Mouse (Mus musculus) midbrain, embryonic 14.5 days (tissue): ENCODE results near the gene Arid3a. TPM values are rescaled to one million over a fixed set of nuclear protein-coding genes. Genes with fewer than 3 reads are reported as not detected.
A peak's percentile ranks its signal among the peaks of the same experiment; 100 is the strongest.

ENCODE experiments used
- ATAC-seq: fragments of 200-750 bp; cut with Nextera tagmentation; 2 replicates; pipeline ENCODE4 v1.8.0; 2017; ENCODE audit warnings: moderate number of reproducible peaks, moderate library complexity; ENCODE audit not compliant: low FRiP score, low TSS enrichment
- DNase-seq: peaks from one replicate; pipeline ENCODE4 v3.0.0-alpha.2; 2015
- H3K27ac ChIP-seq: fragments of 300-500 bp; sonication (generic); replicated peaks from 2 replicates; pipeline ENCODE4 v1.5.1; 2014; ENCODE audit warnings: mild to moderate bottlenecking, low read depth, low read length, moderate library complexity
- H3K27me3 ChIP-seq: fragments of 300-500 bp; sonication (generic); 2 replicates; pipeline ENCODE4 v1.6.1; 2014; ENCODE audit warnings: low read length, control low read depth, mixed read lengths; ENCODE audit not compliant: control insufficient read depth, insufficient read depth
- H3K36me3 ChIP-seq: fragments of 300-500 bp; sonication (generic); 2 replicates; pipeline ENCODE4 v1.6.1; 2014; ENCODE audit warnings: low read length, control low read depth; ENCODE audit not compliant: control insufficient read depth, insufficient read depth
- H3K4me1 ChIP-seq: fragments of 300-500 bp; sonication (generic); 2 replicates; pipeline ENCODE4 v1.6.1; 2014; ENCODE audit warnings: mild to moderate bottlenecking, antibody characterized with exemption, low read length, control low read depth; ENCODE audit not compliant: control insufficient read depth, insufficient read depth
- H3K4me2 ChIP-seq: fragments of 300-500 bp; sonication (generic); 2 replicates; pipeline ENCODE4 v1.6.1; 2014; ENCODE audit warnings: mild to moderate bottlenecking, low read length, moderate library complexity
- H3K4me3 ChIP-seq: fragments of 300-500 bp; sonication (generic); replicated peaks from 2 replicates; pipeline ENCODE4 v1.5.1; 2014; ENCODE audit warnings: low read depth, low read length
- H3K9ac ChIP-seq: fragments of 300-500 bp; sonication (generic); replicated peaks from 2 replicates; pipeline ENCODE4 v1.6.1; 2014; ENCODE audit warnings: mild to moderate bottlenecking, low read length, moderate library complexity
- H3K9me3 ChIP-seq: fragments of 300-500 bp; sonication (generic); 2 replicates; pipeline ENCODE4 v1.6.1; 2016; ENCODE audit warnings: low read length, control low read depth, mixed read lengths; ENCODE audit not compliant: control insufficient read depth
- WGBS: fragments of 180-500 bp; shearing (Covaris S2); extraction: QIAGEN DNeasy Blood & Tissue Kit; methylation state at CpG from one replicate; pipeline ENCODE4 v1.1.7; 2014; 5-methylcytosine and 5-hydroxymethylcytosine counted together
- polyA plus RNA-seq: library from polyadenylated mRNA; unstranded; fragments of >200 nt; fragmentation: Nextera tagmentation; extraction: Ambion mirVana; gene quantifications from 2 replicates; pipeline ENCODE4 v1.2.1, GENCODE M21; 2014

Arid3a gene
- polyA plus RNA-seq, 1 experiment from 2014 or later = 2.4 TPM

DNA sequence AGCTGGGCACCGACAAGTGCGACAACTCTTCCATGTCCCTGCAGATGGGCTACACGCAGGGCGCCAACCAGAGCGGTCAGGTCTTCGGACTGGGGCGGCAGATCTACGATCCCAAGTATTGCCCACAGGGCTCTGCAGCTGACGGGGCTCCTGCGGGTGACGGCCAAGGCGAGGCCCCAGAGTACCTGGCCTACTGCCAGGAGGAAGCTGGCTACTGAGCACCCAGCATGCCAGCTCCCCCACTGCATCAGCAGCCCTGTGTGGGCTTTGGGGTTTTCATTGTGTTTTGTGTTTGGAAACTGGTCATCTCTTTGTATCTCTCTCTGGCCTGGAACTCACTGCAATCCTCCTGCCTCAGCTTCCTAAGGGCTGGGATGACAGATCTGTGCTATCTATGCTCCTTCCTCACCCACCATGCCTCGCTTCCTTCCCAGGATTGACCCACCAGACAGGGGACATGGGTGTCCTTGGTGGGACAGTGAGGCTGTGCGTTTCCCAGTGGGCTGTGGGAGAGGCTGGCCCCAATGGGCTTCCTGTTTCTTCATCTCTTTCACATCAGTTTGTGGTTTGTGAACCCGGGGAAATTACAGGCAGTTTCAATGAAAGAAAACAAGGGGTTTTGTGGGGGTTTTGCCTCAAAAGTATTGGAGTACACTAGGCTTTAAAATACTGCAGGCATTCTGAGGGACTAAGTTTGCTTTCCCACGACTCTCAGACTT is 67.7 kb downstream of the Arid3a start:
- Histone ChIP-seq H3K4me3 (no peak overlapping the region), H3K9ac (no peak overlapping the region), H3K9me3 (peaks cover 3% of the 10 kb centered on the region; the same call in 1 of the 2 replicates), H3K27ac (no peak overlapping the region), H3K27me3 (peaks cover 20% of the 10 kb centered on the region), H3K4me2 (no peak overlapping the region), H3K4me1 (peaks cover 12% of the 10 kb centered on the region), H3K36me3 (no peaks in the 10 kb centered on the region)
- 86% methylated on average over 16 of the region's 16 CpGs for WGBS
- DNase-seq = no peak
- ATAC-seq = no peak

DNA sequence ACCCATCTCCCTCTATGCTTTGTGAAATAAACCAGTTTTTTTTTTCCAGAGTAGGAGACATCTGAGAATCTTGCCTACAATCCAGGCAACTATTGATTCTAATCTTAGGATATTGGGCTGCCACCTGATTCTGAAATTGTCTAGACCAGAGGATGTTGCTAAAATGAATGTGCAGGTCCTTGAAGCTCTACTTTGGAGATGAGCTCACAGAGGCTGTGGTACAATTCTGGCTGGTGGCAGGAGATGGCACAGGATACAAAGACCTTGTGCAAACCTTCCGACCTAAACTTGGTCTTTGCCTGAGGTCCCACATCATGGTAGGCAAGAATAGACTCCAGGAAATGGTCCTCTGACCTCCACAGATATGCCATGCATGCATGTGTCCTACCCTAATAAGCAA is 68.8 kb downstream of the Arid3a start:
- DNase-seq = no peak
- Histone ChIP-seq H3K27me3 (peaks cover 17% of the 10 kb centered on the region), H3K9ac (no peak overlapping the region), H3K4me3 (no peak overlapping the region), H3K27ac (peak overlapping the region; percentile 8; the same call in 1 of the 2 replicates), H3K9me3 (peaks cover 3% of the 10 kb centered on the region; the same call in 1 of the 2 replicates), H3K4me2 (peak overlapping the region; percentile 16; the same call in 1 of the 2 replicates), H3K36me3 (no peaks in the 10 kb centered on the region), H3K4me1 (peaks cover 12% of the 10 kb centered on the region)
- WGBS = 83% methylated on average over 1 of the region's 1 CpGs
- ATAC-seq = no peak

DNA sequence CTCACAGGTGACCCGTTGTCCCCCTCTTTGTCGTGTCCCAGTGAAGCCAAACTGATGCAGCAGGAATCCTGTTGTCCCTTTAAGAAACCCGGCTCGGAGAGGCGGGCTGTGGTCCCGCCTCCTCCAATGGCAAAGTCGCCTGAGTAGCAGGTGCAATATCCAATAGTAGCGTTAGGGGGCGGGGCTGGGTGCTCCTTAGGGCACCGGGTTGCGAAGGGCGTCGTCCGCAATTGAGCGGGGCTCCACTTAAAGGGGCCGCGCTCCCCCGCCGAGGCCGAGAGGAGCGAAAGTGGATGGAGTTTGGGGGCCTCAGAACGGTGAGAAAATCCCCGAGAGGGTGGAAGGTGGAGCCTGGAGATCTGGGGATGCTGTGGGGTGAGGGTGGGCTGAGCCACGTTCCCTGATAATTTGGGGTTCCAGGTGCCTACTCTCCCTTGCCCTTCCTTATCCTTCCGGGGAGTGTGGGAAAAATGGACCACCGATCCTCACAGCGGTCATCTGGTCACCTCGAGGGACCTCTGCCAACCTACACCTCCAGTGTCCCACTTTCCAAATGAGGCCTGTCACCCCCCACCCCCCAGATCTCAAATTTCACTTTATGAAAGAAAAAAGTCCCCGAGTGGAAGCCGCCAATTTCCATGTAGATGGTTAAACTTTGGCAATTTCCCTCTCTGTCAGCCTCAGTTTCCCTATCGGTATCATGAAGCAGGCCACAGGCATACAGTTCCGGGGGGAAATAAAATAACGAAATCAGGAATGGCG is 69.6 kb downstream of the Arid3a start, which contains the start of gene Abca7:
TSS of gene Abca7 (plus strand) at position 223 of the 762 bp plus-strand sequence.
- Histone ChIP-seq H3K4me2 (peak within 1 kb of the TSS; percentile 71), H3K9me3 (peaks cover 3% of the 10 kb centered on the region; the same call in 1 of the 2 replicates), H3K4me3 (peak within 1 kb of the TSS; percentile 39), H3K27ac (peak within 1 kb of the TSS; percentile 61), H3K27me3 (peaks cover 13% of the 10 kb centered on the region; the same call in 1 of the 2 replicates), H3K4me1 (peaks cover 12% of the 10 kb centered on the region), H3K9ac (peak within 1 kb of the TSS; percentile 47), H3K36me3 (no peaks in the 10 kb centered on the region)
- WGBS = under 1% methylated on average over 34 of the region's 34 CpGs
- DNase-seq (peak; percentile 99), ATAC-seq (peak; percentile 89)

DNA sequence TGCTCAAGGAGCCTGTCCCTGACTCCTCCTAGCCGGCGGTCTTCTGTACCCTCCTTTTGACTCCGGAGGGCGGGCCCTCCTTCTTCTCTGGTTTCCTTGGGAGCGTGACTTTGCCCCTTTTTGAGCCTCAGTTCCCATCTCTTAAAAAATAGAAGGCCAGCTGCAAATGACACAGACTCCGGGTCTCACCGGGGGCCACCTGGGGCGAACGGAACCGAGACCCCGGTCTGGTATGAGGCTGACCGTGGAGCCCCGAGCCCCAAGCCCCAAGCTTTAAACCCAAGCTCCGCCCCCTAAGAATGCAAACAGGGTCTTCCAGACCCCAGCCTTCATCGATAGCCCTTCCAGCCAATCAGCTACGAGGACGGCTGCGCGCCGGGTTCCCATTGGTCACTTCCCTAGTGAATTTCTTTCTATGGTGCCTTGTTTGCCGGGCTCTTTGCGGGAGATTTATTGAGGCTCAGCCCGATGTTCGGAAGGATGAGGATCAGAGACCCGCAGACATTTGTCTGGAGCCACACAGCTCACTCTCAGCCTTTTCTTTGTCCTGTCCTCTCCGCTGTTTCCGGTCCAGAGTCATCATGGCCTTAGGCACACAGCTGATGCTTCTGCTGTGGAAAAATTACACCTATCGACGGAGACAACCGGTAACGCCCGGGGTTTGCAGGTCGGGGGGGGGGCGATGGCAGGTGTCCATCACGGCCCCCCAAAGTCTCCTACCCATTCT is 70.4 kb downstream of the Arid3a start:
- H3K4me1 ChIP-seq = peaks cover 12% of the 10 kb centered on the region
- under 1% methylated on average over 35 of the region's 35 CpGs for WGBS

DNA sequence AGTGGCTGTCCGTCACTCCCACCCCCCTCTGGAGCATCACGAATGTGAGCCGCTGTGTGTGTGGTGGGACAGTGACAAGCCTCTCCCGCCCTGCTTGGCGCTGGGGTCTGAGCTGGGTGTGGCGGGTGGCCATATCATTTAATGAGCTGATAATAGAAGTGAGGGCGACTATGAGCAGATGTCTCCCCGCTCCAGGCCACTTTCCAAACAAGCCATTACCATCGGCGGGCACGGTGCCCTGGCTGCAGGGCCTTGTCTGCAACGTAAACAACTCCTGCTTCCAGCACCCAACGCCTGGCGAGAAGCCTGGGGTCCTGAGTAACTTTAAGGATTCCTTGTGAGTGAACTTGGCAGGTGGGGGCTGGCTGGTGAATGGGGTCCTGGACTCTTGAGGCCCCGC is 71.0 kb downstream of the Arid3a start:
- peak overlapping the region; percentile 39 for H3K4me3 ChIP-seq
- ATAC-seq (peak; percentile 3; the same call in 1 of the 2 replicates), DNase-seq (peak; percentile 57)
- H3K27ac ChIP-seq = peak overlapping the region; percentile 57; the same call in 1 of the 2 replicates
- peak overlapping the region; percentile 45 for H3K9ac ChIP-seq
- peak overlapping the region; percentile 71 for H3K4me2 ChIP-seq
- peaks cover 12% of the 10 kb centered on the region for H3K4me1 ChIP-seq
- H3K27me3 ChIP-seq = peaks cover 16% of the 10 kb centered on the region
- H3K9me3 ChIP-seq = no peaks in the 10 kb centered on the region
- H3K36me3 ChIP-seq = no peaks in the 10 kb centered on the region
- WGBS = 4% methylated on average over 15 of the region's 15 CpGs

More for the DNA sequence above, 70.4 kb downstream of the Arid3a start:
- H3K27ac ChIP-seq = peak overlapping the region; percentile 61
- H3K36me3 ChIP-seq = no peaks in the 10 kb centered on the region
- DNase-seq (peak; percentile 93), ATAC-seq (peak; percentile 78)
- peak overlapping the region; percentile 39 for H3K4me3 ChIP-seq
- peak overlapping the region; percentile 71 for H3K4me2 ChIP-seq
- H3K27me3 ChIP-seq = peaks cover 16% of the 10 kb centered on the region
- H3K9me3 ChIP-seq = no peaks in the 10 kb centered on the region
- peak overlapping the region; percentile 47 for H3K9ac ChIP-seq

DNA sequence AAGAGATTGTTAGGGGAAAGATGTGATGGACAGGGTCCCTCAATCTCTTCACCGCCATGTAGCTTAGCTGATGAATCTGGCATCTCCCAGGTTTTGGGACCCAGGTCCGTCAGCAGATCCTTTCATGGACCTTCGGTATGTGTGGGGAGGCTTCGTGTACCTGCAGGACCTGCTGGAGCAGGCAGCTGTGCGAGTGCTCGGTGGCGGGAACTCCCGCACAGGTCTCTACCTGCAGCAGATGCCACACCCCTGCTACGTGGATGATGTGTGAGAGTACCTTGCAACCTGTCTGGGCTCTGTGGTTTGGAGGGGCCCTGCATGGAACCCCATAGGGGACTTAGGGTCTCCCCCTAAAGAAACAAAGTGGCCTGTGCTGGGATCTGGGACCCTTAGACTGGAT is 75.1 kb downstream of the Arid3a start:
- 79% methylated on average over 9 of the region's 9 CpGs for WGBS
- Histone ChIP-seq H3K9ac (no peak overlapping the region; the same call in 1 of the 2 replicates), H3K4me3 (no peak overlapping the region), H3K4me1 (peaks cover 9% of the 10 kb centered on the region), H3K36me3 (no peaks in the 10 kb centered on the region), H3K9me3 (no peaks in the 10 kb centered on the region), H3K27me3 (peaks cover 16% of the 10 kb centered on the region), H3K27ac (no peak overlapping the region), H3K4me2 (no peak overlapping the region)
- ATAC-seq (no peak), DNase-seq (no peak)

DNA sequence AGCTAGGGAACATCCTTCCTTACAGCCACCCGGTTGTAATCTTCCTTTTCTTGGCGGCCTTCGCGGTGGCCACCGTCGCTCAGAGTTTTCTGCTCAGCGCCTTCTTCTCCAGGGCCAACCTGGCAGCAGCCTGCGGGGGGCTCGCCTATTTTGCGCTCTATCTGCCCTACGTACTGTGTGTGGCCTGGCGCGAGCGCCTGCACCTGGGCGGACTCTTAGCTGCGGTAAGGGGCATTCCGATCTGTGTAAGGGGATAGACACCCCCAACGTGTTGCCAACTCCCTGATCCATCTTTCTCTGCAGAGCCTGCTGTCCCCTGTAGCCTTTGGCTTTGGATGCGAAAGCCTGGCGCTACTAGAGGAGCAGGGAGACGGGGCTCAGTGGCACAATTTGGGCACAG is 76.0 kb downstream of the Arid3a start:
- no peak for DNase-seq
- Histone ChIP-seq H3K9me3 (no peaks in the 10 kb centered on the region), H3K36me3 (no peaks in the 10 kb centered on the region), H3K4me1 (peaks cover 3% of the 10 kb centered on the region; the same call in 1 of the 2 replicates), H3K27ac (no peak overlapping the region), H3K4me2 (no peak overlapping the region), H3K9ac (no peak overlapping the region), H3K4me3 (no peak overlapping the region), H3K27me3 (peaks cover 16% of the 10 kb centered on the region)
- WGBS = 26% methylated on average over 21 of the region's 21 CpGs
- ATAC-seq = no peak
